Mouse (Mus musculus) retina, postnatal 7 days (tissue): ENCODE results near the gene Poldip3.

Experiments
- DNase-seq: peaks from one replicate; pipeline ENCODE4 v3.0.0-alpha.2; 2012; ENCODE audit warnings: low read depth, low spot score

Gene Poldip3

DNA sequence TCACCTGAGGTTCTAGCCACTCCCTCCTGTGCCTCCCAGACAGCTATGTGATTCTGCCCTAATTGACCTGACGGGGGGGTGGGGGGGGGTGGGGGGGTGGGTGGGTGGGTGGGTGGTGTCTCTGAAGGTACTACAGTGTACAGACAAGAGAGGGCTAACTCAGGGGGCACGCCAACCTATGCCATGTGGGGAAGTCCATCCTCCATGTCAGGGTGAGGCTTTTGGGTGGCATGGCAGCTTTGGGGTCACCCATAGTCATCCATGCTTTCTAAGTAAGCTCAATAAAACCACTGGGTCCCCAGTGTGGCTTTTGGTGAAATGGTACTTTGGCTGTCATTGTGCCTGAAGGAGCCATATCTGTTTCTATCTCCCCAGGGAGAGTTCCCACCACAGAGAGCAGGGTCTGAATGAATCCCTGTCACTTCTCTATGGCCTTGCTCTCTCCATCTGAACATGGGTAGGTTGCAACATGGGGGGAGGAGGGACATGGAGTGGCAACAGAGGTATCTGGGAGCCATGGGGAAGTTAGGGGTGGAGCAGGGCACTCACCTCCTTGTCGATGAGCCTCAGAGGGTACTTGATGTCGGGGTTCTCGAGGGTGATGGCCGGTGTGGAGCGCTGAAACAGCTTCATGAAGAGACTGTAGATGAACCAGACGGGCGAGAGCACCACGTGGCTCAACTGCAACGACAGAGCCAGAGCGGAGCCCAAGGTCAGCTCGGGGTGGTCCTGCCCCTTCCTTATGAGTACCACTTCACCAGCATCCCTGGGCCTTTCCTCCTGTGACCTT, 16.5 kb upstream of the Poldip3 start:
- no peak for DNase-seq

DNA sequence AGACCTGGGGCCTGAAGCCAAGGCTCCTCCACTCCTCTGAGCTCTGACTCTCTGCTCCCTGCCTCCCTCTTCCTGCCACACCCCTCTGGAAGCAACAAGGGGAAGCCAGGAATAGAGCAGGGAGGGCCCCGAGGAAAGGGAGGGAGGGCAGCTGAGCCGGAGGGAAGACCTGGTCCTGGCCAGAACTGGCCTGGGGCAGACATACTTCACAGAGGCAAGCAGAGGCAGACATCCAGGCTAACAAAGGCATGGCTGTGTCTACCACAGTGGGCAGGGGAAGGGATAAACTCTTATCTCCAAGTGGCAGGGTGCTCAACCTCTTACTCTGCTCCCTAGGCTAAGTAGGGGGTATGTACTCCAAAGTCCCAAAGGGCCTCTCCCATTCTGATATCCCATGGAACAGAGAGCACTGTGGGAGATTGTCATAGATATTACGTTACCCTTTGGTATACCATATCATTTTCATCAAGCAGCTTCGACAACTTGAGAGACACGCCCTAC, 15.8 kb upstream of the Poldip3 start:
- no peak for DNase-seq

DNA sequence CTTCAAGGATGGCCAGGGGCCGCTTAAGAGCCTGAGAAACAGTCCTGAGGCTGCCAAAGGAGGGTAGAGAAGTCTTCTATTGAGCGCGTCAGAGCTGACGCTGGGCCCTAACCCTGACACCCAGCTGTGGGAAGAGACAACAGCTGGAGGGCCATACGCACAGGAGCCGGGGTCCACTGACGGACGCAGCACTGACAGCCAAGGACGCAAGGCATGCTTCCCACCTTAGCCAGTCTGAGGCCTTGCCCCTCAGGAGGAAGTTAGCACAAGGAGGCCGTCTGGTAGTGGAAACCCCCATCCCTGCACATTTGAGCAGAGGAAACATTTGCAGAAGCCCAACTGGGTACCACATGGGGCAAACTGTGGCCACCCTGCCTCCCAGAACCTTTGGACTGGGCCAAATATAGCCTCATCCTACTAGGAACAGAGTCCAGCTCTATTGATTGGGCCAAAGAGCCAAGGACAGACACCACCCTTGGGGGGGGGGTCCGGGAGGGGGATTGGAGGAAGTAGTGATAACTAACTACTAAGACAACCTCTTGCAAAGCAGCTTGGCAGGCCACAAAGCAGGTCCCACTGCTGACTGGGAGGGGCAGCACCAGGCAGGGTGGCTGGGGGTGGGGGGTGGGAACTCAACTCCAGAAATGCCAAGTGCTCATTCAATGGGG, 13.8 kb upstream of the Poldip3 start:
- no peak for DNase-seq

DNA sequence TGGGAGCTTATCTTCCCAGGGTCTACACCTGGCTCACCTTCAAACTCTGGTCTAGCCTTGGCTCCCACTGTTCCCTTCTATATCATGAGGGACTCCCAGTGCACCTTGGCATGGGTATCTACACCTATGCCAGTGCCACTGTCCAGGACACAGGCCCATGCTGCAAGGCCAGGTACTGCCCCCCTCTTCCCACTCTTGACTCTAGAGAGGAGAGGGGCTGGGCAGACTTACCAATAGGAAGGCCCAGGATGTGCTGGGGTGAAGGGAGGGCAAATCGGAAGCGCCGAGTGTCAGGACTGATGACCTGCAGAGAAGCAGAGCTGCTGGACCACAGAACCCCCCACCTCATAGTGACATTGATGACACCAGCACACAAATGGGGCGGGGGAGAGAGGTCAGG, 12.8 kb upstream of the Poldip3 start:
- no peak for DNase-seq

DNA sequence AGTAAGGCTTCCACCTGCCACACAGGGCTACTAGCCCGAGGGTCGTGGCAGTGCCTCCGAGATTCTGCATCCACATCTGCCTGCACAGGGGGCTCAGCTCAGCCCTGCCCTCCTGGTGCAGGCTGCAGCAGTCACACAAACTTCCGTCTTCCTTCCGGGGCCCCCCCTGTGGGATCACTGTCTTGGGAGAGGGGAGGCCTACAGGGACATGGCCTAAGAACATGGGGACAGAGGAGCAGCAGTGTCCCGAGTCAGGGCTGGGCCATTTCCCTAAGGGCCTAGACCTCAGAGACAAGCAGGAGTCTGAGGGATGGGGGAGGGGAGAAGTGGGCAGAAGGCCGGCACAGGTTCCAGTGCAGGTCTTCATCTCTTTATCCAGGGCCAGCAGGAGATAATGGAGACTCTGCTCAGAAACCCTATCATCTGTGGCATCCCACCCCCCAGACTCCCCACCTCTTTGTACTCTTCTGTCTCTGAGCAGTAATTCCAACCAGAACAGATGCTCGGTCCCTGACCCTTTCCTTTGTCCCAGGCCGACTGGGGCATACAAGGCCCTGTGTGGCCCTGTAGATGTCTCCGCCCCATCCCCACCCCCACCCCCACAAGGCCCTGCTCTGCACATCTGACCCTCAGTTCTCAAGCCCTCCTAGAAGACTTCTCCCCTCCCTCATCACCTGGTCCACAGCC, 12.0 kb upstream of the Poldip3 start:
- DNase-seq, result no peak

DNA sequence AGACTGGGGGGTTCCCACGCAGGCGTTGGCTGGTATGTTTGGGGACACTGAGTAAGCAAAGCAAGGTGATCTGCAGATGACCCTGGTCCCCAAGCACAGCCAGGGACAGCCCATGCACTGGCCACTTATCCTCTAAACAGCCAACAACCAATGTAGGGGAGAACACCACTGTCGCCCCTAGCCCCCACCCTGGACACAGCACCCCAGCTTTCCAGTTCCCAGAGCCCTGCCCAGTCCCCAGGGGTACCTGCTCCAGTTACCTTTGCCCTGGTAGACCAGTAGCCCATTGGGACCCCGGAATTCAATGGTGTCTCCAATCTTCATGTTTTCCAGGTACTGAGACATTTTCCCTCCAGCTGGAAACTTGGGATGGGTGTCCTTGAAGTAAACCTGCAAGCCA, 11.4 kb upstream of the Poldip3 start:
- no peak for DNase-seq

DNA sequence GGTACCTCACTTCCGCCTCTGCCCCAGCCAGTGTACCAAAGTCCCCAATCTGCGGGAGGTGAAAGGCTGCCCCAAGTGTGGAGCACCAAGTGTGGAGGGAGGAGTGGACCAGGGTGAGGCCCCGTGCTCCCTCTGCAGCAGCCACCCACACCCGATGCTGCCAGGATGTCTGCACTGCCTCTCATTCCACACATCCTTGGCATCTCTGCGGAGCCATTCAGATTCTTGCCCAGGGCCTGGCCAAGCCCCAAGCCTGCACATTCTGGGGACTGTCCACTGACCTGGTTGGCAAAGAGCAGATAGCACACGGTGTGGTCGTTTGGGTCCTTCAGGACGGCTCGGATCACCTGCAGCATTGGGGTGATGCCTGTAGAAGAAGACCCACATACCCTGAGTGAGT, 10.6 kb upstream of the Poldip3 start:
- DNase-seq, result no peak

DNA sequence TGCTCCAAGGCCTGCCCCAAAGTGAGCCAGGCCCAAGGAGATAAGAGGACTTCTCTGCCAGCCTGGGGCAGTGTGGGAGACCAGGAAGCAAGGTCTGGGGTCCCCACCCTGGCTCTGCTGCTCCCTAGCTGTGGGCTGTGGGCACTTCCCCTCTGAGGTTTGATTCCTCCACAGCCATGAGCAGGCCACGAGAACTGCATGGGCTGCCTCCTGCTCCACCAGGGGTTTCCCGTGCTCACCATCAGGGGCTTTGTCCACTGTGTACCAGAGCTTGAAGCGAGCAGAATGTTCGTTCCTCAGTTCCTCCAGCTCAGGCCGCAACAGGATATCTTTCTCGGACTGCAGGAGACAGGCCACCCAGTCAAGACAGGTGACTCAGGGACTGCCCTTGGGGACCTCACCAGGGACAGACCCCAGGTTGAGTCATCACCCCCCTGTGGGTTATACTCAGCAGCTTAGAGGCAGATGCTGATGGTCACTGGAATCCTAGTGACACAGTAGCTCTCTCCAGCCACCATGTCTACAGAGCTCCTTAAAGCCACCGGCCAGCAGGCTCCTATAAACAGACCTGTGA, 9.5 kb upstream of the Poldip3 start:
- DNase-seq, result no peak

DNA sequence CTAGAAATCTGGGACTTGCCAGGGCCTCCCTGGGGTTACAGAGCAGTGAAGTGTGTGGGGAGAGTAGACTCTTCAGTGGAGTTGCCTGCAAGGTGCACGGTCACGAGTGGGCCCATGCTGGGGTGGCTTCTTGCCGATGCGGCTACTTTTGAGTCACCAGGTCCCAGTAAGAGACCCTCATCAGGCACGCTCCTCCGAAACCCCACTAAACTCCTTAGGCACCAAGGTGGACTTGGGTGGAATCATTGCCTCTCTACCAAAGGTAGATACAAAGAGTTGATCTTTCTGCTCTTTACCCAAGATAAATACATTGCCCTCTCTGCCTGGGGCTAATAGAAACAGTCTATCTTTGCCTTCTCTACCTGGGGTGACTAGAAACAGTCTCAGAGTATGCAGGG, 8.5 kb upstream of the Poldip3 start:
- DNase-seq, result no peak

DNA sequence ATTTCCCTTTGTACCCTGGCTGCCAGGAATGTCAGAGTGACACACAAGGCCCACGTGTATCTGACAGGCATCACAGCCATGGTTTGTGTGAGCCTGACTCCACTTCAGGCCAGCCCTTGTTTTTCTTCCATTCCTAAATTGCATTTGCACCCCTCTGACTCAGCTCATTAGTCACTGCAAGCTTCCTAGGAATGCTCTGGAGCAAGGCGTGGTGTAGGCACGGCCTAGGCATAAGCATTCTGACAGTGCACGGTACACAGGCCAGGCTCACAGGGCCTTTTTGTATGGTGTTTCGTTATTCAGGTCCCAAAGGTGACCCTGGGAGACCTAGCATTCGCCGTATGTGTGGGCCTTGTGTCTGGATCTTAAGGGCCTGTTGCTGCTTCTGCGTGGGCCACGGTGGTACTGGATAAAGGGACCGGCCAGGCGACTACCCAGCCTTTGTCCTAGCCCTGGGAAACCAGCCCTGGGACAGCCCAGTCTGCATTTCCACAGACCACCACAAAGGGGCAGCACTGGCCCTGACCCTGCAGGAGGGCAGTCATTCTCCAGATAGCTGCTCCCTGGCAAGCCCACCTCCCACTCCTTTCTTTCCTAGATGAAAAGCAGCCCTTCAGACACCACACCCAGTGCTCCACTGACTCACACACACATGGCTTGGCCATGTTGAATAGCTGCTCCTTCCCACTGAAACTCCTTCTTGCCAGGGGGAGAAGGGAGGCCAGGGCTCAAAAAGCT, 7.9 kb upstream of the Poldip3 start:
- DNase-seq, result no peak

DNA sequence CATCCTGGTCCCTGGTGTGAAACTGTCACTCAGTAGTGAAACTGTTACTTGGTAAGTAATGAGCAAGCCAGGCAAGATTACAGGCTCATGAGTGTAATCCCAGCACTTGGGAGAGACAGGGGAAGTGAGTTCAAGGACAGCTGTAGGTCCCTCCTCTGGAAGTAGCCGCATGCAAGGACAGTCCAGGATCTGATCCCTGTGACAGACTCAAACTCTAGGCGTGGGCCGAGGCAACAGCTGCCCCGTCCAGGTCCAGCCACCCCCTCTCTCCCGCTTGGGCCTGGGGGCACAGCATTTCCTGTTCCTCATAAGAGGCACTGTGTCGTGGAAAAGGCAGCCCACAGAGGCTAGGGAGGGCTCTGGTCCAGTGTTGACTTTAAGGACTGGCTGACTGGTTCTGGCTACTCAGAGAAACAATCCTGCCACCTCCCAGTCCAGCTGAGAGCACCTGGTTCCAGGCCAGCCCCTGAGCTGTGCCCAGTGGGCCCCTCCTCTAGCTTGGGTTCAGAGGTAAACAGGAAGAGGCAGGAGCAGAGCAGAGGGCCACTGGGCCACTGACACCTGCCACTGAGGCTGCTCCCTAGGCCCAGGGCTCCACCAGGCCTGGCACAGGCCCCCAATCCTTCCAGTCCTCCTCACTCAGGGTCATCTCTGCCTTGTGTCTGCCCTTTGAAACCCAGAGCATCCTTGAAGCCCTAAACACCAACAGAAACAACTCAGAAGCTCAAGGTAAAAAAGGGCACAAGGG, 6.7 kb upstream of the Poldip3 start:
- no peak for DNase-seq

DNA sequence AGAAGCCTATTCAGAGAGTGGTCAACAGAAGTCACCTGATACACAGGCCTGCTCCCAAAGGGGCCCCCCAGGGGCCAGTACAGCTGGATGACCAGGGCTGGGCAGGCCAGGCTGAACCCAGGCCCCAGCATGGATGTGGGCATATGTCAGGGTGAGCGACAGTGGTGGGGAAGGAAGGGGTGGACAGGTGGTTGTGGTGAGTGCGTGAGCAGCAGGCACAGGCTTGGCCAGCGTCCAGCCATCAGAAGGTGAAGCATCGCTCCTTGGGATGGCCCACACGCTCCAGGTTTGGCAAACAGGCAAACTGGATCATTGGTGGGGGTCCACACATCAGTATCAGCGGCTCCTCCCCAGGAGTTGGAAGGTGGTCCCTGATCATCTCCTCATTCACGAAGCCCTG, 5.1 kb upstream of the Poldip3 start:
- no peak for DNase-seq

DNA sequence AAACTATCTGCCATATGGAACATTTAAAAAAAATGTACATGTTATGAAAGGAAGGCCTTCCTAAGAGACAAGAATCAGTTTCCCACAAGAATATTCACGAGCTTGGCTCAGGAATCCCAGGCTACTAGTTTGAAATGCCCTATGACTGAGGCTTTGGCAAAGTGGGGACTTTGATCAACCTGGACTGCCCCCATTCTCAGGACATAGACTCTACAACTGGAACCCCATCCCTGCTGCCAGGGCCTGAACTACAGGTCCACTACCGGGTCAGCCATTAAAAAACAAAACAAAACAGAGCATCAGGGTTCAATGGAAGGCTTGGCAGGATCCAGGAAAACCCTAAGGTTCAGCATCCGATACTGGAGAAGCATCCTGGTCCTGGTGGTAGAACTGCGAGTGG, 1.5 kb upstream of the Poldip3 start:
- DNase-seq, result no peak

DNA sequence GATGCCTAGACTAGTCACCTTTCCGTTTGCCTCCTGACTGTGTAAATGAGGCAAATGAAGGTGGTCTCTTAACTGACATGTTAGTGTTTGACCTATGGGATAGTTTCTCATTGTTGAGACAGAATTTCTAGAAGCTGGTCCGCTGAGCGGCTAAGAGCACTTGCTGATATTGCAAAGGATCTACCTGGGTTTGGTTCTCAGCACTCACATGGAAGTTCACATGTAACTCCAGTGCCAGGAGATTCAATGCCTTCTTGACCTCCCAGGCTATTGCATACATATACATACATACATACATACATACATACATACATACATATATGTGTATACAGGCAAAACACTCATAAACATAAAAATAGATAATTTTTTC, 874 bp upstream of the Poldip3 start:
- DNase-seq, result no peak

DNA sequence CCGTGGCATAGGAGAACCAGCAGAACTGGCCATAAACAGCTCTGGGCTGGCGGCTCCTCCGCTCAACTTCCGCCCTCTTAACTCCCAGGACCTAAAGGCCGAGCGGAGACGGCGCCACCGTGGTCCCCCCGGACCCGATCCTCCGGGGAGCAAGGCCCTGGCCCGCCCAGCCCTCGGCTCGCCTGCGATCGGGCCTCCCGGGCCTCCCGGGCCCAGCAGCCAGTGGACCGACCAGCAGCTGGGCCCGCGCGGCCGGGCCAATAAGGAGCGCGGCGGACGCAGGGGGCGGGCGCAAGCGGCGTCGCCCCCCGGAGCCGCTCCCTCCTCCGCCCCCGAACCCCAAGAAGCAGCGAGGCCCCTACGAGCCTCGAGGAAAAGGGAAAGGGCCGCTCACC, 386 bp downstream of the Poldip3 start:
- no peak for DNase-seq

DNA sequence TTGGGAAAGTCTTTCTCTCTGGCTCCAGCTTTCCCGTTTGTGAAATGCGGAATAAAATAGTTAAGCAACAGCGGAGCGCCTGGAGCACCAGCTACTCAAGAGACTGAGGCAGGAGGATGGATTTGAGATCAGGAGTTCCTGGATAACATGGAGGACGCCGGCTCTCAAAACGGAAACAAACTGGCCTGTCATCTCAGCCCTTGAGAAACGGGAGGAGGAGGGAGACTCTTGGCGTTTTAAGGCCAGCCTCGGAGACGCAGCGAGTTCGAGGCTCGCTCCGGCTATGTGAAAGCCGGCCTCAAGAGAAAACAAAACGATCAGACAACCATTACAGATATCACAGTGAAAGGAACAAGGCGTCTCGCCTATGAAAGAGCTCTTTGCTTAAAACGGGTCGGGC, 789 bp downstream of the Poldip3 start:
- DNase-seq, result no peak

DNA sequence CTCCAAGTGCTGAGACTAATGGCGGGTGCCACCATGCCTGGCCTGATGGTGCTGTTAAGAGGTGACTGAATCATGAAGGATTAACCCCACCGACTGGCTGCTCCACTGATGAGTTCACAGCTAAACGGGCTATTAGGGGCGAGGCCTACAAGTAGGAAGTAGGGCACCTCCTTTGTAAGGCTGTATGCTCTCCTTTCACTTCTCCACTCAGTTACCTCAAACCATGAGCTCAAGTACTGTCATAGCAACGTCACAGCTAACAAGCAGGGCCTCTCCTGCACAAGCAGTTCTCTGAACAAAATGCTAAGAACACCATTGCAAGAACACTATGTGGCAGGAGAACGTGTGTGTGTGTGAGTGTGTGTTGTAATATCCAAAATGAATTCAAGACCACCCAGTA, 3.6 kb downstream of the Poldip3 start:
- DNase-seq, result no peak

DNA sequence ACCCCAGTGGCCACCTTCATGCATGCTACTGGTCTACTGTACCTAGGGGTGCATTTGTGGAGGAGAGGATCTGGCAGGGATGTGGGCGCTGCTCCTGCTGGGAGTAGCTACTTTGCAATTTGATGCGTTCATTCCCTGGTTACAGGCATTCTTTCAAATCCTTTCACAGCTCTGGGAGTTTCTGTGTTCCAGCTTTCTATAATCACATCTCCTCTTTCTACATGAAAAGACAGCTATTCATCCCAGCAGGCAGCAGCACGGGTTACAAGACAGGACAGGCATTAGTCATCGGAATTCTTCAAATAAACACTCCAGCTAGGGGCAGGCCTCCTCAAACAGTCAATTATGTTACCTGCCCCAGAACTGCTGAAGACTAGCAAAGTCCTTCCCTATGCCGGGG, 6.3 kb downstream of the Poldip3 start:
- DNase-seq, result no peak

DNA sequence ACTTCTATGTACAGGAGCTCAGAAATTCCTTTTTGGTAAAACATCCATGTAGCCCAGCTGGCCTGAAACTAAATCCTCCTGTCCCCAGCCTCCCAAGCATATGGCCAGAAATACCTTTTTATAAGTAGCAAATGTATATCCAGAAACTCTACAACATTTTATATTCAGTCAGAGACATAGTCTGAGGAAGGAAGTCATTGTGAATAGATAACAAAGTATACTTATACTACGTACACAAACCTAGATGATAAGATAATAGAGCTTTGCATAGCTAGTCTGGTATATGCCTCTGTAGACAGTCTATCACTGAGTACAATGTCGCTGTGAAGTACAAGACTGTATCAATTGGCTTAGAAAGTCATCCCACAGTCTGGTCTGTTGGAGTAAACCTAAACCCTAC, 13.5 kb downstream of the Poldip3 start:
- DNase-seq, result no peak

DNA sequence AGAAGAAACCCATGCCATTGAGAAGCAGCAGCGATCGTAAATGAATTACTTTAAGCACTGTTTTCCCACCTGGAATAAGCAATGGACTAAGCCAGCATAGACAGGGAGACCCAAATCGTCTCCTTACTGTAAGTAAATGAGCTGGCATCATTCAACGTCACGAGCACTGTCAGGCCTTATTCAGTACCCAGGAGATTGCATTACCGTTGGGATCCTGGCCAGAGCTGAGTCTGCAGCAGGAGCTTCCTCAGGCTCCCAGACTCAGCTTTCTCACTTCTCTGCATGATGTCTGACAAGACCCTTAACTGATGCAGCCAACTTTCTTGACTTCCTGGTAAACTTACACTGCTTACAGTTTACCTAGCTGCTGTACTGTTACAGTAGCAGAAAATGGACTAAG, 14.5 kb downstream of the Poldip3 start:
- no peak for DNase-seq
